In genomic region chr1:129843416-129843815, GRCm38 (mm10) we compare ENCODE assay signal across 9 mouse cellular contexts.
DNase-seq lines count a peak whose midpoint lies in the region; ATAC-seq and TF ChIP-seq lines count a peak whose summit lies in the region.
"Had no signal": no experiment of that assay in that cellular context is flagged by ENCODE, and none has a peak within 500 bp of the region (broad histone marks: within the 10 kb centered on the region; RNA-seq: fewer than 3 reads in every experiment).

No protein-coding gene starts in this region.

- H3K27ac ChIP-seq in forebrain, embryonic 11.5 days (ENCODE audit: low read depth, low read length), result no peak overlapping the region
- no peak overlapping the region for H3K27ac ChIP-seq in forebrain, embryonic 13.5 days
- H3K27ac ChIP-seq in ES-E14 (ENCODE audit: insufficient read depth, low read depth, low read length, poor library complexity, severe bottlenecking), result no peak overlapping the region
- H3K27ac ChIP-seq: midbrain, embryonic 12.5 days had no signal

- 58% methylated on average over 2 of the region's 2 CpGs for WGBS in forebrain, embryonic 11.5 days
- 50% methylated on average over 2 of the region's 2 CpGs for WGBS in forebrain, embryonic 13.5 days

- DNase-seq in forebrain, embryonic 11.5 days (ENCODE audit: low spot score), result no peak
- peak; percentile 8 to 16 for DNase-seq in left cerebral cortex, adult 18-20 months (ENCODE audit: low spot score in 2 of 2)
- DNase-seq in left cerebral cortex, adult 11 months (ENCODE audit: low spot score), result no peak
- DNase-seq in ES-E14 (ENCODE audit: low read depth, low spot score) (peak; percentile 50), adipocyte (ENCODE audit: low spot score) (no peak)
- no peak for DNase-seq in B cell, adult 2 months

- peak; percentile 55; the same call in 1 of the 2 replicates for ATAC-seq in forebrain, embryonic 11.5 days (replicated peaks; ENCODE audit: low FRiP score)
- no peak for ATAC-seq in forebrain, embryonic 13.5 days
- 0 out of 2 replicates have a peak, but pooled peaks have one; percentile 49 for ATAC-seq in erythroblast, adult 5-6 weeks (replicated peaks; ENCODE audit: low FRiP score, poor library complexity, severe bottlenecking)

- no peak overlapping the region for H3K4me2 ChIP-seq in forebrain, embryonic 11.5 days (ENCODE audit: low read depth, low read length, severe bottlenecking)
- H3K4me2 ChIP-seq in forebrain, embryonic 13.5 days, result no peak overlapping the region
- H3K4me2 ChIP-seq: midbrain, embryonic 12.5 days had no signal

- in situ Hi-C loops in ES-E14 (cut with MboI; ENCODE audit: low sequenced_read_pairs in 2 of 2, unreplicated experiment in 2 of 2), result no loop called here

- no peaks in the 10 kb centered on the region for H3K4me1 ChIP-seq in forebrain, embryonic 11.5 days (replicated peaks; ENCODE audit: control insufficient read depth, insufficient read depth, low read length)
- H3K4me1 ChIP-seq in forebrain, embryonic 13.5 days, result no peaks in the 10 kb centered on the region
- no peaks in the 10 kb centered on the region for H3K4me1 ChIP-seq in ES-E14 (ENCODE audit: control insufficient read depth in 2 of 2, insufficient read depth in 2 of 2, low read length in 2 of 2, poor library complexity in 1 of 2)
- H3K4me1 ChIP-seq: midbrain, embryonic 12.5 days had no signal

- no peaks in the 10 kb centered on the region for H3K9me3 ChIP-seq in forebrain, embryonic 11.5 days (ENCODE audit: control insufficient read depth, low read length)
- no peaks in the 10 kb centered on the region for H3K9me3 ChIP-seq in forebrain, embryonic 13.5 days (replicated peaks)
- H3K9me3 ChIP-seq in ES-E14 (ENCODE audit: control insufficient read depth, insufficient read depth, low read depth, low read length), result no peaks in the 10 kb centered on the region
- H3K9me3 ChIP-seq: midbrain, embryonic 12.5 days had no signal

- H3K9ac ChIP-seq in forebrain, embryonic 11.5 days (ENCODE audit: low read length), result no peak overlapping the region
- no peak overlapping the region for H3K9ac ChIP-seq in forebrain, embryonic 13.5 days
- H3K9ac ChIP-seq in ES-E14 (ENCODE audit: insufficient read depth, low read depth, low read length, poor library complexity, severe bottlenecking), result no peak overlapping the region
- H3K9ac ChIP-seq: midbrain, embryonic 12.5 days had no signal

- H3K4me3 ChIP-seq in forebrain, embryonic 11.5 days (ENCODE audit: low read depth, low read length), result no peak overlapping the region
- H3K4me3 ChIP-seq in forebrain, embryonic 13.5 days, result no peak overlapping the region
- no peak overlapping the region for H3K4me3 ChIP-seq in ES-E14 (ENCODE audit: insufficient read depth in 1 of 2, low read depth in 1 of 2, low read length in 2 of 2, poor library complexity in 1 of 2, severe bottlenecking in 1 of 2)
- H3K4me3 ChIP-seq: midbrain, embryonic 12.5 days had no signal

- H3K27me3 ChIP-seq in forebrain, embryonic 11.5 days (ENCODE audit: control insufficient read depth, insufficient read depth, low read length), result no peaks in the 10 kb centered on the region
- H3K27me3 ChIP-seq in forebrain, embryonic 13.5 days, result no peaks in the 10 kb centered on the region
- H3K27me3 ChIP-seq: midbrain, embryonic 12.5 days had no signal

- H3K36me3 ChIP-seq in forebrain, embryonic 11.5 days (ENCODE audit: control insufficient read depth, insufficient read depth, low read length), result no peaks in the 10 kb centered on the region
- H3K36me3 ChIP-seq in forebrain, embryonic 13.5 days (ENCODE audit: poor library complexity, severe bottlenecking), result no peaks in the 10 kb centered on the region
- no peaks in the 10 kb centered on the region for H3K36me3 ChIP-seq in ES-E14 (ENCODE audit: control insufficient read depth, insufficient read depth, low read length, poor library complexity, severe bottlenecking)
- H3K36me3 ChIP-seq: midbrain, embryonic 12.5 days had no signal

TF ChIP-seq in ES-E14, 5 proteins besides CTCF, POLR2A, EP300 and RAD21:
- TF ChIP-seq CHD2 (IDR thresholded peaks at IDR 0.05; ENCODE audit: low read depth, low read length) (no peak), ZNF384 (IDR thresholded peaks at IDR 0.05; ENCODE audit: low read depth, low read length) (no peak), HCFC1 (IDR thresholded peaks at IDR 0.05; ENCODE audit: borderline replicate concordance, insufficient read depth, low read length) (no peak), ZC3H11A (IDR thresholded peaks at IDR 0.05; ENCODE audit: borderline replicate concordance, low read depth, low read length) (no peak), MAFK (IDR thresholded peaks at IDR 0.05; ENCODE audit: insufficient read depth, low read depth, low read length) (no peak)
TF ChIP-seq in ES-E14: peak in this region for 0.

Comparison
In these comparisons a context has a peak if more than half of its experiments do, and no peak if none do; other contexts are left out.
1. DNase-seq: peak in left cerebral cortex, adult 18-20 months (2 of 2) and ES-E14 (single experiment); none in forebrain, embryonic 11.5 days (single experiment), left cerebral cortex, adult 11 months (single experiment), adipocyte (single experiment) and B cell, adult 2 months (0 of 2).